Mouse (Mus musculus): ENCODE measurements at regions not wholly inside any gene's neighbourhood (a gene's known extent, or its start where the extent isn't known, plus 50 kb on each side); places are given as distances from the start of the nearest gene placed in this dataset.

- DNase-seq, result no peak
Observed at GRCm38 (mm10) chr10:70814354-70815131, 158.8 kb upstream of the Phyhipl start.

GRCm38 (mm10) chr10:70809411-70809810 is 153.6 kb upstream of the Phyhipl start:
- DNase-seq, result no peak

- DNase-seq, result peak; percentile 23
Observed at GRCm38 (mm10) chr10:70806786-70807385, 151.1 kb upstream of the Phyhipl start.

- DNase-seq, result no peak
Observed at GRCm38 (mm10) chr10:70800736-70801306, 145.1 kb upstream of the Phyhipl start.

- no peak for DNase-seq
Observed at GRCm38 (mm10) chr10:70799906-70800305, 144.1 kb upstream of the Phyhipl start.

GRCm38 (mm10) chr10:70799191-70799742 is 143.5 kb upstream of the Phyhipl start:
- DNase-seq, result no peak

- DNase-seq, result no peak
Observed at GRCm38 (mm10) chr10:70788814-70789452, 133.2 kb upstream of the Phyhipl start.

- DNase-seq, result no peak
Observed at GRCm38 (mm10) chr10:70781036-70781435, 125.3 kb upstream of the Phyhipl start.

- no peak for DNase-seq
Observed at GRCm38 (mm10) chr10:70778596-70778995, 122.8 kb upstream of the Phyhipl start.

- no peak for DNase-seq
Observed at GRCm38 (mm10) chr10:70774571-70774970, 118.8 kb upstream of the Phyhipl start.

- DNase-seq, result no peak
Observed at GRCm38 (mm10) chr10:70774159-70774558, 118.4 kb upstream of the Phyhipl start.

- no peak for DNase-seq
Observed at GRCm38 (mm10) chr10:70767461-70767860, 111.7 kb upstream of the Phyhipl start.

- DNase-seq, result no peak
Observed at GRCm38 (mm10) chr10:70766869-70767268, 111.1 kb upstream of the Phyhipl start.

- DNase-seq, result no peak
Observed at GRCm38 (mm10) chr10:70766450-70766849, 110.7 kb upstream of the Phyhipl start.

- DNase-seq, result no peak
Observed at GRCm38 (mm10) chr10:70763206-70763605, 107.4 kb upstream of the Phyhipl start.

- no peak for DNase-seq
Observed at GRCm38 (mm10) chr10:70759686-70760085, 103.9 kb upstream of the Phyhipl start.

GRCm38 (mm10) chr10:70751771-70752170 is 96.0 kb upstream of the Phyhipl start:
- no peak for DNase-seq

GRCm38 (mm10) chr10:70750356-70751145 is 94.8 kb upstream of the Phyhipl start:
- DNase-seq, result no peak

GRCm38 (mm10) chr10:70746612-70747011 is 90.8 kb upstream of the Phyhipl start:
- no peak for DNase-seq

- no peak for DNase-seq
Observed at GRCm38 (mm10) chr10:70741909-70742308, 86.1 kb upstream of the Phyhipl start.

GRCm38 (mm10) chr10:70740095-70740494 is 84.3 kb upstream of the Phyhipl start:
- no peak for DNase-seq

GRCm38 (mm10) chr10:70739348-70739966 is 83.7 kb upstream of the Phyhipl start:
- no peak for DNase-seq
